Mouse (Mus musculus): ENCODE data around the gene Gdap1l1. TPM values are rescaled to one million over a fixed set of nuclear protein-coding genes. Genes with fewer than 3 reads are reported as not detected.

The Gdap1l1 gene
- polyA plus RNA-seq, 1 experiment, result 0.43 TPM

DNA sequence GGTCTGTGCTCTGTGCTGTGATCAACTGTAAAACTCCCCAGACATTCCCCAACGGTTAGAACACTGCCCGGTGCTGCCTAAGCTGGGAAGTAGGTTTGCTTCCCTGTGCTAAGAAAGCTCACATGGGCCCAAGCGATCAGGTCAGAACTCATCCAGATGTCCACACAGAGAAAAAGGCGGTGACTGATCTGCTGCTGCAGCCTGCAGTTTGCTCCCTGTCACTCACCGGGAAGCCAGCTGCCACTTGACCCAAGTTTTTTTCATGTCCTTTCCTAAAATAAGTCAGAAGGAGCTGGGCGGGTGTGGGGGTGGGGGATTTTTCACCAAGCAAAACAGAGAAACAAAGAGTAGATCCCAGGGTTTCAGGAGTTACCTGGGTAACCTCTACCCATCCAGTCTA, 26.3 kb downstream of the Gdap1l1 start:
- no peak overlapping the region for H3ac ChIP-seq (ENCODE audit: control insufficient read depth, insufficient read length)
- H3K27me3 ChIP-seq (ENCODE audit: control insufficient read depth, insufficient read depth, insufficient read length), result no peaks in the 10 kb centered on the region
- no peaks in the 10 kb centered on the region for H3K79me2 ChIP-seq (ENCODE audit: control insufficient read depth, insufficient read depth)
- H3K4me2 ChIP-seq (ENCODE audit: low read depth), result no peak overlapping the region
- TF ChIP-seq POLR2AphosphoS2 (IDR thresholded peaks at IDR 0.05; ENCODE audit: insufficient read length, low read depth) (no peak), REST (IDR thresholded peaks at IDR 0.05; ENCODE audit: insufficient read depth, insufficient read length) (no peak), CEBPB (IDR thresholded peaks at IDR 0.05; ENCODE audit: insufficient read depth, poor library complexity, severe bottlenecking) (no peak), SRF (IDR thresholded peaks at IDR 0.05; ENCODE audit: control insufficient read depth, insufficient read length, low read depth) (no peak), TCF12 (IDR thresholded peaks at IDR 0.05; ENCODE audit: insufficient read depth, poor library complexity, severe bottlenecking) (no peak), POLR2A (IDR thresholded peaks at IDR 0.05; ENCODE audit: insufficient read length, low read depth) (no peak), MYOD1 (IDR thresholded peaks at IDR 0.05; ENCODE audit: control insufficient read depth in 1 of 3, insufficient read length in 2 of 3, low read depth in 2 of 3) (peak; percentile 36 to 84 (median 49)), USF1 (IDR thresholded peaks at IDR 0.05; ENCODE audit: low read depth) (no peak), E2F4 (IDR thresholded peaks at IDR 0.05; ENCODE audit: insufficient read depth) (no peak), MYOG (IDR thresholded peaks at IDR 0.05; ENCODE audit: control insufficient read depth in 1 of 3, insufficient read depth in 1 of 3, insufficient read length in 2 of 3, low read depth in 2 of 3) (peak in 2 of 3 experiments; percentile 48 to 69), TCF3 (IDR thresholded peaks at IDR 0.05; ENCODE audit: insufficient read length, low read depth) (no peak), MAX (IDR thresholded peaks at IDR 0.05; ENCODE audit: low read depth) (no peak)
- H3K4me3 ChIP-seq, result no peak overlapping the region
- H3K36me3 ChIP-seq (ENCODE audit: control insufficient read depth, insufficient read depth), result peaks cover 5% of the 10 kb centered on the region

DNA sequence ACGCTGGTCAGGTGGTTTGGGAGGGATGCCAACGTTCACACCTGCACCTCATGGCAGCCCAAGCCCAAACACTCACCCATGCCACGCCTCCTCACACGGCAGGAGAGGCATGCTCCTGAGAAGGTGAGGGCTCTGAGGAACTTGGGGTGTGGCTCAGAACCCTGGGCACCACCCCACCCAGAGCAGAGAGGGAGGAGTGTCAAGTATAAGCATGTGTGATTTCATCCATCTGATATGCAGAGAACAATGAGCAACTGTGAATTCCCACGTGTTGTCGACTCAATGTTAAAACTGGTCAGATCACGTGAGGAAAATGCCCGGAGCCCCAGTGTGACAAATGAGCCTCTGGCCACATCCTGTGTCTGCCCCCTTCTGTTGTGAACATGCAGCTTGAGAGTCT, 28.5 kb downstream of the Gdap1l1 start:
- Histone ChIP-seq H3K79me2 (ENCODE audit: control insufficient read depth, insufficient read depth) (no peaks in the 10 kb centered on the region), H3K4me2 (ENCODE audit: low read depth) (no peak overlapping the region), H3K27me3 (ENCODE audit: control insufficient read depth, insufficient read depth, insufficient read length) (no peaks in the 10 kb centered on the region), H3K4me3 (no peak overlapping the region), H3ac (ENCODE audit: control insufficient read depth, insufficient read length) (no peak overlapping the region), H3K36me3 (ENCODE audit: control insufficient read depth, insufficient read depth) (peaks cover 7% of the 10 kb centered on the region)
- TF ChIP-seq POLR2AphosphoS2 (IDR thresholded peaks at IDR 0.05; ENCODE audit: insufficient read length, low read depth), result peak; percentile 31
- TF ChIP-seq MYOD1 (IDR thresholded peaks at IDR 0.05; ENCODE audit: control insufficient read depth in 1 of 3, insufficient read length in 2 of 3, low read depth in 2 of 3), result peak in 1 of 3 experiments; percentile 12
- no peak for TF ChIP-seq MAX (IDR thresholded peaks at IDR 0.05; ENCODE audit: low read depth)
- TF ChIP-seq USF1 (IDR thresholded peaks at IDR 0.05; ENCODE audit: low read depth), result peak; percentile 81
- peak in 1 of 3 experiments; percentile 50 for TF ChIP-seq MYOG (IDR thresholded peaks at IDR 0.05; ENCODE audit: control insufficient read depth in 1 of 3, insufficient read depth in 1 of 3, insufficient read length in 2 of 3, low read depth in 2 of 3)

DNA sequence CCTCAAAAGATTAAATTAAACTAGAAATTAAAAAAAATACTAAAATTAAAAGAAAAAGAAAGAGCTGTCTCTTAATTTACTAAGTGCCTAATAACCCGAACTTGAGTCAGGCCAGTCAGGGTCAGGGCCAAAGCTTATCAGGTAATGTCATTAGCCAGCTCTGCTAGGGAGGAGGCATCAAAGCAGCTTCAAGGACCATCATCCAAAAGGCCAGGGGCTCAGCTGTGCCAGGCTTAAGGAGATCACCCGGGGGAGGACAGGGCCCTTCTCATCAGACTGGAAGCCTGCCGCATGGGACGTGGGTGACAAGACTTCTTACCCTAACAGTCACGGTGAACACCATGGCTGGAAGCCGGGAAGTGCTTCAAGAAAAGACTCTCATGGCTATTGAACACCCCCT, 29.3 kb downstream of the Gdap1l1 start:
- no peak for TF ChIP-seq REST (IDR thresholded peaks at IDR 0.05; ENCODE audit: insufficient read depth, insufficient read length)
- no peak for TF ChIP-seq USF1 (IDR thresholded peaks at IDR 0.05; ENCODE audit: low read depth)
- H3K27me3 ChIP-seq (ENCODE audit: control insufficient read depth, insufficient read depth, insufficient read length), result no peaks in the 10 kb centered on the region
- peaks cover 7% of the 10 kb centered on the region for H3K36me3 ChIP-seq (ENCODE audit: control insufficient read depth, insufficient read depth)
- H3K4me2 ChIP-seq (ENCODE audit: low read depth), result no peak overlapping the region
- no peaks in the 10 kb centered on the region for H3K79me2 ChIP-seq (ENCODE audit: control insufficient read depth, insufficient read depth)
- H3ac ChIP-seq (ENCODE audit: control insufficient read depth, insufficient read length), result no peak overlapping the region
- H3K4me3 ChIP-seq, result no peak overlapping the region

DNA sequence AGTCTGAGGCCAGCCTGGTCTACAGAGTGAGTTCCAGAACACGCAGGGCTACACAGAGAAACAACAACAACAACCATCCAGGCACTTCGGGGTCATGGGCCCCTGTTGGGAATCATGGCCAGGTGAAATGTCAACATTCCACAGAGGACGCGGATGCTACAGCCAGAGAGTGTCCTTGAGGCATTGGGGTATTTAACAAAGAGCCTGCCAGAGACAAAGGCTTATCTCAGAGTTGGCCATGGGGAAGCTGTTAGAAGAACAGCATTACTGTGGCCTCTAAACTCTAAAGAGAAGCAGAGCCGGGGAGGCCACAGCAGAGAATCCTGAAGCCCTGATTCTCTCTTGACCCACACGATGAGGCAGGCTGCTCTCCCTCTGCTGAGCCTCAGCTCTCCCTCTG, 30.6 kb downstream of the Gdap1l1 start:
- no peaks in the 10 kb centered on the region for H3K27me3 ChIP-seq (ENCODE audit: control insufficient read depth, insufficient read depth, insufficient read length)
- H3K4me2 ChIP-seq (ENCODE audit: low read depth), result no peak overlapping the region
- peaks cover 7% of the 10 kb centered on the region for H3K36me3 ChIP-seq (ENCODE audit: control insufficient read depth, insufficient read depth)
- H3K4me3 ChIP-seq, result no peak overlapping the region
- H3ac ChIP-seq (ENCODE audit: control insufficient read depth, insufficient read length), result no peak overlapping the region
- TF ChIP-seq REST (IDR thresholded peaks at IDR 0.05; ENCODE audit: insufficient read depth, insufficient read length) (no peak), MAX (IDR thresholded peaks at IDR 0.05; ENCODE audit: low read depth) (no peak), TCF12 (IDR thresholded peaks at IDR 0.05; ENCODE audit: insufficient read depth, poor library complexity, severe bottlenecking) (no peak), USF1 (IDR thresholded peaks at IDR 0.05; ENCODE audit: low read depth) (no peak), SRF (IDR thresholded peaks at IDR 0.05; ENCODE audit: control insufficient read depth, insufficient read length, low read depth) (no peak), E2F4 (IDR thresholded peaks at IDR 0.05; ENCODE audit: insufficient read depth) (no peak), MYOD1 (IDR thresholded peaks at IDR 0.05; ENCODE audit: control insufficient read depth in 1 of 3, insufficient read length in 2 of 3, low read depth in 2 of 3) (no peak), POLR2A (IDR thresholded peaks at IDR 0.05; ENCODE audit: insufficient read length, low read depth) (no peak), CEBPB (IDR thresholded peaks at IDR 0.05; ENCODE audit: insufficient read depth, poor library complexity, severe bottlenecking) (no peak), POLR2AphosphoS2 (IDR thresholded peaks at IDR 0.05; ENCODE audit: insufficient read length, low read depth) (no peak), MYOG (IDR thresholded peaks at IDR 0.05; ENCODE audit: control insufficient read depth in 1 of 3, insufficient read depth in 1 of 3, insufficient read length in 2 of 3, low read depth in 2 of 3) (no peak), TCF3 (IDR thresholded peaks at IDR 0.05; ENCODE audit: insufficient read length, low read depth) (no peak)
- H3K79me2 ChIP-seq (ENCODE audit: control insufficient read depth, insufficient read depth), result no peaks in the 10 kb centered on the region

DNA sequence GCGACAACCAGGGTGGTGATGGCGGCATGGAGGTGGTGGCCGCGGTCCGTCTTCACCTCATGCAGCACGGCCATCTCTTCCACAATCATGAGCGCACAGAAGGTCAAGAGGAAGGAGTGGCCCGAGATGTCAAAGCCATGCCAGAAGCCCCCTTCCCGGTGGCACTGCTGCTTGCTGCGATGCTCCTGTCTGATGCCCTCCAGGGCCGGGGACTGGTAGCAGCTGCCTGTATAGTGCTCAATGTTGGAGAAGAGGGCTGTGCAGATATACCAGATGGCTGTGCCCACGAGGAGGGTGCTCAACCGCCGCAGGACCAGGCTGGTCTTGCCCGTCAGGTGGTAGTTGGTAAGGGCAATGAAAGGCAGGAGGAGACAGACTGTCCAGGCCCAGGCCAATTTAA, 31.4 kb downstream of the Gdap1l1 start:
- Histone ChIP-seq H3K4me3 (no peak overlapping the region), H3K4me2 (ENCODE audit: low read depth) (no peak overlapping the region), H3K27me3 (ENCODE audit: control insufficient read depth, insufficient read depth, insufficient read length) (no peaks in the 10 kb centered on the region), H3ac (ENCODE audit: control insufficient read depth, insufficient read length) (no peak overlapping the region), H3K79me2 (ENCODE audit: control insufficient read depth, insufficient read depth) (no peaks in the 10 kb centered on the region), H3K36me3 (ENCODE audit: control insufficient read depth, insufficient read depth) (peaks cover 7% of the 10 kb centered on the region)
- TF ChIP-seq MYOG (IDR thresholded peaks at IDR 0.05; ENCODE audit: control insufficient read depth in 1 of 3, insufficient read depth in 1 of 3, insufficient read length in 2 of 3, low read depth in 2 of 3), result no peak
- no peak for TF ChIP-seq E2F4 (IDR thresholded peaks at IDR 0.05; ENCODE audit: insufficient read depth)
- no peak for TF ChIP-seq CEBPB (IDR thresholded peaks at IDR 0.05; ENCODE audit: insufficient read depth, poor library complexity, severe bottlenecking)
- no peak for TF ChIP-seq SRF (IDR thresholded peaks at IDR 0.05; ENCODE audit: control insufficient read depth, insufficient read length, low read depth)
- TF ChIP-seq MYOD1 (IDR thresholded peaks at IDR 0.05; ENCODE audit: control insufficient read depth in 1 of 3, insufficient read length in 2 of 3, low read depth in 2 of 3), result no peak
- no peak for TF ChIP-seq TCF12 (IDR thresholded peaks at IDR 0.05; ENCODE audit: insufficient read depth, poor library complexity, severe bottlenecking)
- no peak for TF ChIP-seq POLR2A (IDR thresholded peaks at IDR 0.05; ENCODE audit: insufficient read length, low read depth)
- TF ChIP-seq POLR2AphosphoS2 (IDR thresholded peaks at IDR 0.05; ENCODE audit: insufficient read length, low read depth), result no peak
- no peak for TF ChIP-seq USF1 (IDR thresholded peaks at IDR 0.05; ENCODE audit: low read depth)
- TF ChIP-seq TCF3 (IDR thresholded peaks at IDR 0.05; ENCODE audit: insufficient read length, low read depth), result no peak
- no peak for TF ChIP-seq REST (IDR thresholded peaks at IDR 0.05; ENCODE audit: insufficient read depth, insufficient read length)

Data from myocyte (in vitro differentiated cells).